Mouse (Mus musculus): Measurements from ENCODE around the gene Plod2.

DNA sequence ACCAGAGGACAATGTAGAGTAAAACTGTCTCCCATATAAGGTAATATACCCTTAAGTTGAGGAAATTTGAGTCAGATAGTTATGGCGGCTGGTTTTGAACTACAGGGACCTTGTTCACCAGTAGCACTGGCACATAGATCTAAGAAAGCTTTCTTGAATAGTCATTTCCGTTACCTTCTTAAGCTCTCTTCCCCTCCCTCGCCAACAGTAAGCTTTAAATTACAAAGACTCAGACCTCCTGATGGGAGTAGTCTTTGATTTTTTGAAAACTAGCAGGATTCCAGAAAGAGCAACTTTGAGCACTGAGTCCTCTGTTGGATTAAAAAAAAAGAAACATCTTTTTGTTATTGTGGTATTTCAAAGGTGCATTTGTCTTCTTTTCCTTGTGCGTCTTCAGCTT is 61.5 kb downstream of the Plod2 start:
- TF ChIP-seq POLR2A (IDR thresholded peaks at IDR 0.05; ENCODE audit: low read depth, low read length) (no peak), CTCF (IDR thresholded peaks at IDR 0.05; ENCODE audit: extremely low read depth, insufficient read length, insufficient replicate concordance, low read depth, low read length) (no peak)

Data from small intestine, adult 2 months (tissue).